Mouse (Mus musculus): ENCODE results near the gene Sfxn2.

DNA sequence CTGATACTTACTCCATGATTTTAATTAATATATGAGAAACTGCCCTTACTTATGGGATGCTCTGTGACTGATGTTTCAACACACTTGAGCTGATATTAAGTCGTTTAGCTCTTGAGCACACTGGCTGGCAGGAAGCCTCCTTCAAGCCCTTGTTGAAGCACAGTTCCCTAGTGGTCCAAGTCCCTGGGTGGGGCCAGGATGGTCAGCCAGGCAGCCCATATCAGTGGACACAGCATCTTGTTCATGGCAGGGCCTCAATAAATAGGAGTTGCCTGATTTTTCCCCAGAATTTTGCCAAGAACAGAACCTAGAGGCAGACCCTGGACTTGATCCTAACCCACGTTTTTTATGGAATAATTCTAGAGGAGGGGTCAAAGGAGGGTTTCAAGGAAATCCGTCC lies 74.1 kb downstream of the Sfxn2 start:
- TF ChIP-seq CTCF (IDR thresholded peaks at IDR 0.05), result no peak
- no peak for TF ChIP-seq EP300 (IDR thresholded peaks at IDR 0.05)

Data from lung, postnatal 0 days (tissue).